Mouse (Mus musculus): ENCODE data around the gene Pced1b. TPM values are rescaled to one million over a fixed set of nuclear protein-coding genes. Genes with fewer than 3 reads are reported as not detected.
"Not testable (repeated sequence)": the region's sequence is repeated elsewhere in the genome, so short reads cannot be mapped to it uniquely, and the experiment has no call there.

The Pced1b gene
- polyA plus RNA-seq, 1 experiment, result 2.2 TPM

GRCm38 (mm10) chr15:97360842-97361770 lies 114.2 kb downstream of the Pced1b start:
- Histone ChIP-seq H3K36me3 (replicated peaks; ENCODE audit: low read length) (peaks cover 4% of the 10 kb centered on the region), H3K4me3 (replicated peaks) (peak overlapping the region; percentile 90), H3K9me3 (no peaks in the 10 kb centered on the region), H3K4me1 (peaks cover 26% of the 10 kb centered on the region), H3K27me3 (replicated peaks) (peaks cover 4% of the 10 kb centered on the region)
- no peak for TF ChIP-seq FLI1 (IDR thresholded peaks at IDR 0.05; ENCODE audit: low read length)
- no peak for TF ChIP-seq GATA1 (IDR thresholded peaks at IDR 0.05; ENCODE audit: borderline replicate concordance, low read length)

- TF ChIP-seq FLI1 (IDR thresholded peaks at IDR 0.05; ENCODE audit: low read length) (no peak), GATA1 (IDR thresholded peaks at IDR 0.05; ENCODE audit: borderline replicate concordance, low read length) (no peak)
- Histone ChIP-seq H3K9me3 (no peaks in the 10 kb centered on the region), H3K36me3 (replicated peaks; ENCODE audit: low read length) (peaks cover 4% of the 10 kb centered on the region), H3K27me3 (replicated peaks) (peaks cover 4% of the 10 kb centered on the region), H3K4me1 (peaks cover 26% of the 10 kb centered on the region), H3K4me3 (replicated peaks) (peak overlapping the region; percentile 90)
Measured at GRCm38 (mm10) chr15:97361771-97362171, 114.9 kb downstream of the Pced1b start.

DNA sequence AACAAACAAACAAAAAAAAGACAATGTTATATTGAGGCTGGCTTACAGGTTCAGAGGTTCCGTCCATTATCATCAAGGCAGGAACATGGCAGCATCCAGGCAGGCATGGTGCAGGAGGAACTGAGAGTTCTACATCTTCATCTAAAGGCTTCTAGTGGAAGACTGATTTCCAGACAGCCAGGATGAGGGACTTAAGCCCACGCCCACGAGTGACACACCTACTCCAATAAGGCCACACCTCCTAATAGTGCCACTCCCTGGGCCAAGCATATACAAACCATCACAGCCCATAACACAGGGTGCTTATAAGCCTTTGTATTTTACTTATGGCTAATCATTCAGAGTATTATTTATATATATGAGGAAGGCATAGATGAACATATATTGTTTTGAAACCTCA lies 117.4 kb downstream of the Pced1b start:
- H3K9me3 ChIP-seq; H3K4me3 ChIP-seq (replicated peaks); H3K27me3 ChIP-seq (replicated peaks); H3K36me3 ChIP-seq (replicated peaks; ENCODE audit: low read length): not testable (repeated sequence)
- H3K4me1 ChIP-seq, result peaks cover 26% of the 10 kb centered on the region

DNA sequence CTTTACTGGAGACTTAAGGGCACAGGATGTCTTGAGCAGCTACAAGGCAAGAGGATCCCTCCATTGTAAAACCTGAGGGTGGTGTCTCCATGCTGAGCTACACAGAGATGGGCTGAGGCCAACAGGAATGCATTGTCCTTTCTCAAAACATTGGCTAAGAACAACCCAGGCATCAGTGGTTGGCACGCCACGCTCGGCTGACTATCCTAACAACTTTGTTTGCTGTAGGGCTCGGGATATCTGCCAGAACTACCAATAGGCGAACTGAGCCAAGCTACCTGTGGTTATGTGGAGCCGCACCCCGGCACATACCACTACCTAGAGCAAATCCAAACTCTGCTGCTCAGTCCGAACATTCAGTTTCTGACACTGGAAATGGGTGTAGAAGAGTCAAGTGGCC lies 118.1 kb downstream of the Pced1b start:
- H3K4me3 ChIP-seq (replicated peaks), result no peak overlapping the region
- H3K9me3 ChIP-seq, result no peaks in the 10 kb centered on the region
- TF ChIP-seq GATA1 (IDR thresholded peaks at IDR 0.05; ENCODE audit: borderline replicate concordance, low read length) (no peak), FLI1 (IDR thresholded peaks at IDR 0.05; ENCODE audit: low read length) (no peak)
- peaks cover 4% of the 10 kb centered on the region for H3K36me3 ChIP-seq (replicated peaks; ENCODE audit: low read length)
- peaks cover 2% of the 10 kb centered on the region for H3K27me3 ChIP-seq (replicated peaks)
- H3K4me1 ChIP-seq, result peaks cover 25% of the 10 kb centered on the region

DNA sequence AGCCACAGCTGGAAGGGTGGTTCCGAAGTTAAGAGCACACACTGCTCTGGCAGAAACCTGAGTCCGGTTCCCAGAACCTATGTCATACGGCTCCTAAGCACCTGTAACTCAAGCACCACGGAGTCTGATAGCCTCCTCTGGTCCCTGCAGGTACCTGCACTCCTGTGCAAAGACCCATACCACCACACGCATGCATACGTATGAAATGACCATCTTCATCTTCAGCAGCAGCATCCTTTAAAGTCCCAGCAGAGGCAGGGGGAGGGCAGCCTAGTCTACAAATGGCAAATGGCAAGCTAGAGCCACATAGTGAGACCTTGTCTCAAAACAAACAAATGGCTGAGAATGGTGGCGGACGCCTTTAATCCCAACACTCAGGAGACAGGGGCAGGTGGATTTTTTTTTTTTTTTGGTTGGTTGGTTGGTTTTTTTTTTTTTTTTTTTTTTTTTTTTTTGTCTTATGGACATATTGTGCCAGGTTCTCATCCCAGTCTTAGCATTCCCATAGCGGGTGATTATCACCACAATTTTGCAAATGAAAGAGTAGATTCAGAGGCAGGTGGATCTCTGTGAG lies 121.2 kb downstream of the Pced1b start:
- Histone ChIP-seq H3K9me3 (no peaks in the 10 kb centered on the region), H3K4me1 (peaks cover under 1% of the 10 kb centered on the region; the same call in 1 of the 2 replicates), H3K4me3 (replicated peaks) (no peak overlapping the region), H3K36me3 (replicated peaks; ENCODE audit: low read length) (peaks cover 4% of the 10 kb centered on the region), H3K27me3 (replicated peaks) (no peaks in the 10 kb centered on the region)
- TF ChIP-seq GATA1 (IDR thresholded peaks at IDR 0.05; ENCODE audit: borderline replicate concordance, low read length) (no peak), FLI1 (IDR thresholded peaks at IDR 0.05; ENCODE audit: low read length) (no peak; the same call in 1 of the 2 replicates)

DNA sequence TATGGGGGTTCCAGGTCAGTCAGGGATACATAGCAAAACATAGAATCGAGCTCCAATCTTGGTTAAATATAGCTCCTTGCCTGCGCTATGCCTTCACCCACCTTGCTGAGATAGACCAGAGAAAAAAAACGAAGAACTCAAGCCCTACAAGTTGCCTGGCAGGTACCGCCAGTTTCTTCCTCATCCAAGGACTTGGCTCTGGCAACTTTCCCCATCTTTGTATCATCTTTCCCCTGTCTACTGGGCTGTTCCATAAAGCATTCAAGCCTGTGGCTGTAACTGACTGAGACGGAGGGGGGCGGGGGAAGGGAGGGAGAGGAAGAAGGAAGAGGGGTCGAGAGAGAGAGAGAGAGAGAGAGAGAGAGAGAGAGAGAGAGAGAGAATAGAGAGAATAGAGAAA lies 121.7 kb downstream of the Pced1b start:
- TF ChIP-seq GATA1 (IDR thresholded peaks at IDR 0.05; ENCODE audit: borderline replicate concordance, low read length) (no peak), FLI1 (IDR thresholded peaks at IDR 0.05; ENCODE audit: low read length) (no peak)
- Histone ChIP-seq H3K27me3 (replicated peaks) (no peaks in the 10 kb centered on the region), H3K9me3 (no peaks in the 10 kb centered on the region), H3K4me3 (replicated peaks) (no peak overlapping the region), H3K36me3 (replicated peaks; ENCODE audit: low read length) (peaks cover under 1% of the 10 kb centered on the region), H3K4me1 (peaks cover 6% of the 10 kb centered on the region)

- TF ChIP-seq FLI1 (IDR thresholded peaks at IDR 0.05; ENCODE audit: low read length), result no peak
- no peak for TF ChIP-seq GATA1 (IDR thresholded peaks at IDR 0.05; ENCODE audit: borderline replicate concordance, low read length)
- Histone ChIP-seq H3K4me3 (replicated peaks) (no peak overlapping the region), H3K36me3 (replicated peaks; ENCODE audit: low read length) (no peaks in the 10 kb centered on the region), H3K4me1 (peaks cover 9% of the 10 kb centered on the region), H3K9me3 (no peaks in the 10 kb centered on the region), H3K27me3 (replicated peaks) (no peaks in the 10 kb centered on the region)
Measured at GRCm38 (mm10) chr15:97369144-97369543, 122.2 kb downstream of the Pced1b start.

DNA sequence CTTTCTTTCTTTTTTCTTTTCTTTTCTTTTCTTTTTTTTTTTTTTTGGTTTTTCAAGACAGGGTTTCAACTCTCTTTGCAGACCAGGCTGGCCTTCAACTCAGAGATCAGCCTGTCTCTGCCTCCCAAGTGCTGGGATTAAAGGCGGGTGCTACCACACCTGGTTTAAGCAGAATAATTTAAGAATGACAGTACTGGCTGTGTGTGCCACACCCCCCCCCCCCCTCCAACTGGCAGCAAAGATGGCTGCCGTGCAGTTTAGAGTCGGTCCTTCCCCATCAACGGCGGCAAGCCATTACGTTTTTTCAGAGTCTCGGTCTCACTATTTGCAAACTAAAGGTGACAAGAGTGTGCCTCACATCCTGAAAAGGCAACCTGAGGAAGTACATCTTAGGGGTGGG lies 124.0 kb downstream of the Pced1b start:
- no peaks in the 10 kb centered on the region for H3K27me3 ChIP-seq (replicated peaks)
- no peak overlapping the region for H3K4me3 ChIP-seq (replicated peaks)
- H3K36me3 ChIP-seq (replicated peaks; ENCODE audit: low read length), result no peaks in the 10 kb centered on the region
- H3K4me1 ChIP-seq, result peaks cover 16% of the 10 kb centered on the region
- no peaks in the 10 kb centered on the region for H3K9me3 ChIP-seq
- TF ChIP-seq GATA1 (IDR thresholded peaks at IDR 0.05; ENCODE audit: borderline replicate concordance, low read length), result no peak

DNA sequence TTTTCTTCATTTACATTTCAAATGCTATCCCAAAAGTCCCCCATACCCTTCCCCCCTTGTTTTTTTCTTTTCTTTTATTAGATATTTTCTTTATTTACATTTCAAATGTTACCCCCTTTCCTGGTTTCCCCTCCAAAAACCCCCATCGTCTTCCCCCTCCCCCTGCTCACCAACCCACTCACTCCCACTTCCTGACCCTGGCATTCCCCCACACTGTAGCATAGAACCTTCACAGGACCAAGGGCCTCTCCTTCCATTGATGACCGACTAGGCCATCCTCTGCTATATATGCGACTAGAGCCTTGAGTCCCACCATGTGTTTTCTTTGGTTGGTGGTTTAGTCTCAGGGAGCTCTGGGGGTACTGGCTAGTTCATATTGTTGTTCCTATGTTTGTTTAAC lies 125.1 kb downstream of the Pced1b start:
- H3K4me3 ChIP-seq (replicated peaks); H3K27me3 ChIP-seq (replicated peaks); H3K9me3 ChIP-seq; H3K36me3 ChIP-seq (replicated peaks; ENCODE audit: low read length): not testable (repeated sequence)
- peaks cover 16% of the 10 kb centered on the region for H3K4me1 ChIP-seq

GRCm38 (mm10) chr15:97372611-97373131 lies 125.8 kb downstream of the Pced1b start:
- no peak for TF ChIP-seq FLI1 (IDR thresholded peaks at IDR 0.05; ENCODE audit: low read length)
- no peak for TF ChIP-seq GATA1 (IDR thresholded peaks at IDR 0.05; ENCODE audit: borderline replicate concordance, low read length)
- no peaks in the 10 kb centered on the region for H3K36me3 ChIP-seq (replicated peaks; ENCODE audit: low read length)
- peaks cover 16% of the 10 kb centered on the region for H3K4me1 ChIP-seq
- H3K9me3 ChIP-seq, result no peaks in the 10 kb centered on the region
- H3K27me3 ChIP-seq (replicated peaks), result no peaks in the 10 kb centered on the region
- no peak overlapping the region for H3K4me3 ChIP-seq (replicated peaks)

All from megakaryocyte, embryonic 14.5 days (primary cell).